Mouse (Mus musculus) midbrain, embryonic 10.5 days (tissue): Measurements from ENCODE around the gene Xpo4. TPM values are rescaled to one million over a fixed set of nuclear protein-coding genes. Genes with fewer than 3 reads are reported as not detected.

Experiments
- DNase-seq: peaks from one replicate; pipeline ENCODE4 v3.0.0-alpha.2; 2017; ENCODE audit warnings: low spot score
- H3K27ac ChIP-seq: fragments of 300-500 bp; sonication (generic); replicated peaks from 2 replicates; pipeline ENCODE4 v1.5.1; 2016; ENCODE audit warnings: mild to moderate bottlenecking
- H3K27me3 ChIP-seq: fragments of 300-500 bp; sonication (generic); 2 replicates; pipeline ENCODE4 v1.6.1; 2016; ENCODE audit warnings: low read depth, mild to moderate bottlenecking; ENCODE audit not compliant: poor library complexity, severe bottlenecking
- H3K36me3 ChIP-seq: fragments of 300-500 bp; sonication (generic); 2 replicates; pipeline ENCODE4 v1.6.1; 2016; ENCODE audit warnings: mild to moderate bottlenecking, moderate library complexity
- H3K4me1 ChIP-seq: fragments of 300-500 bp; sonication (generic); 2 replicates; pipeline ENCODE4 v1.6.1; 2016
- H3K4me3 ChIP-seq: fragments of 300-500 bp; sonication (generic); 2 replicates; pipeline ENCODE4 v1.5.1; 2016; ENCODE audit warnings: mild to moderate bottlenecking, moderate library complexity
- H3K9me3 ChIP-seq: fragments of 300-500 bp; sonication (generic); replicated peaks from 2 replicates; pipeline ENCODE4 v1.6.1; 2016; ENCODE audit warnings: mild to moderate bottlenecking
- WGBS: fragments of 180-500 bp; shearing (Covaris S2); methylation state at CpG from one replicate; pipeline ENCODE4 v1.1.7; 2016; 5-methylcytosine and 5-hydroxymethylcytosine counted together
- polyA plus RNA-seq: library from polyadenylated mRNA; unstranded; fragments of >200 nt; fragmentation: Nextera tagmentation; extraction: Ambion mirVana; gene quantifications from 2 replicates; pipeline ENCODE4 v1.2.1, GENCODE M21; 2016

Gene Xpo4
- polyA plus RNA-seq, 1 experiment from 2014 or later = 26.5 TPM

- no peak for DNase-seq
Measured at GRCm38 (mm10) chr14:57527598-57527997, 137.6 kb downstream of the Xpo4 start.

More at GRCm38 (mm10) chr14:57527598-57527997, 137.6 kb downstream of the Xpo4 start:
- no peak overlapping the region for H3K27ac ChIP-seq
- no peak overlapping the region for H3K4me3 ChIP-seq
- peaks cover 31% of the 10 kb centered on the region for H3K4me1 ChIP-seq
- H3K36me3 ChIP-seq = no peaks in the 10 kb centered on the region
- peaks cover 69% of the 10 kb centered on the region for H3K27me3 ChIP-seq
- WGBS = 46% methylated on average over 2 of the region's 2 CpGs
- H3K9me3 ChIP-seq = no peaks in the 10 kb centered on the region

Other genes with a start within 250 kb of the Xpo4 start
- 12.1 and 14.4 TPM in 2 replicates for gene Ift88, start 241.4 kb downstream of the Xpo4 start, polyA plus RNA-seq
- 0.74 and 1.4 TPM in 2 replicates for gene Il17d, start 140.7 kb downstream of the Xpo4 start, polyA plus RNA-seq
- gene Eef1akmt1, start 93.8 kb downstream of the Xpo4 start, polyA plus RNA-seq = 91.0 and 110 TPM in 2 replicates
- gene Gm49361, start 80.7 kb upstream of the Xpo4 start, polyA plus RNA-seq = not detected in 2 replicates
- gene Lats2, start 93.0 kb upstream of the Xpo4 start, polyA plus RNA-seq = 16.8 TPM in 2 replicates
- 26.8 and 32.7 TPM in 2 replicates for gene Sap18, start 132.8 kb upstream of the Xpo4 start, polyA plus RNA-seq
- gene Ska3, start 160.8 kb upstream of the Xpo4 start, polyA plus RNA-seq = 57.4 and 60.1 TPM in 2 replicates
- 158 and 164 TPM in 2 replicates for gene Mrpl57, start 160.8 kb upstream of the Xpo4 start, polyA plus RNA-seq
- 52.9 and 53.7 TPM in 2 replicates for gene Zdhhc20, start 224.8 kb upstream of the Xpo4 start, polyA plus RNA-seq